Mouse (Mus musculus): ENCODE results near the gene 3110040M04Rik. TPM values are rescaled to one million over a fixed set of nuclear protein-coding genes. Genes with fewer than 3 reads are reported as not detected.

3110040M04Rik gene
- total and polyA plus RNA-seq, 3 experiments, result 0.19 to 0.25 TPM; not detected in 1

GRCm38 (mm10) chr1:151219045-151219444, 15.1 kb downstream of the 3110040M04Rik start:
- H3K27ac ChIP-seq (ENCODE audit: control insufficient read depth, low read depth, low read length), result no peak overlapping the region
- H3K4me3 ChIP-seq (ENCODE audit: control insufficient read depth in 1 of 2, insufficient read depth in 1 of 2, low read depth in 2 of 2, low read length in 2 of 2), result no peak overlapping the region
- peaks cover 0 to 7% of the 10 kb centered on the region in 2 experiments; a peak in 2 of 4 replicates for H3K36me3 ChIP-seq (ENCODE audit: control insufficient read depth in 1 of 2, insufficient read depth in 2 of 2, low read length in 2 of 2)
- no peak overlapping the region for H3K9ac ChIP-seq (ENCODE audit: control insufficient read depth, low read depth, low read length, poor library complexity, severe bottlenecking)
- peaks cover 3 to 8% of the 10 kb centered on the region in 2 experiments; a peak in 2 of 4 replicates for H3K4me1 ChIP-seq (ENCODE audit: control insufficient read depth in 1 of 2, insufficient read depth in 2 of 2, low read length in 2 of 2)
- TF ChIP-seq EP300 (IDR thresholded peaks at IDR 0.05; ENCODE audit: low read depth in 1 of 2, low read length in 2 of 2), result peak in 1 of 2 experiments; percentile 17; a peak in 1 of 4 replicates
- no peak for TF ChIP-seq TBP (IDR thresholded peaks at IDR 0.05; ENCODE audit: low read depth, low read length)
- no peak for TF ChIP-seq BHLHE40 (IDR thresholded peaks at IDR 0.05; ENCODE audit: borderline replicate concordance, low read depth, low read length)
- no peaks in the 10 kb centered on the region for H3K27me3 ChIP-seq (ENCODE audit: control insufficient read depth in 1 of 2, insufficient read depth in 2 of 2, low read length in 2 of 2)
- H3K79me2 ChIP-seq (ENCODE audit: control insufficient read depth, insufficient read depth, low read length, poor library complexity), result no peaks in the 10 kb centered on the region
- DNase-seq (ENCODE audit: low read depth, low spot score), result peak; percentile 69
- no peaks in the 10 kb centered on the region for H3K9me3 ChIP-seq (replicated peaks; ENCODE audit: insufficient read depth, low read length)

- no peak for TF ChIP-seq MYC (IDR thresholded peaks at IDR 0.05; ENCODE audit: low read depth, low read length)
- TF ChIP-seq MYB (IDR thresholded peaks at IDR 0.05; ENCODE audit: low read depth, low read length), result no peak
- no peak for TF ChIP-seq TBP (IDR thresholded peaks at IDR 0.05; ENCODE audit: low read depth, low read length)
- TF ChIP-seq MXI1 (IDR thresholded peaks at IDR 0.05; ENCODE audit: low read depth, low read length), result no peak
- TF ChIP-seq EP300 (IDR thresholded peaks at IDR 0.05; ENCODE audit: low read depth in 1 of 2, low read length in 2 of 2), result no peak
- no peak for TF ChIP-seq SMC3 (IDR thresholded peaks at IDR 0.05; ENCODE audit: low read depth, low read length)
- no peak for TF ChIP-seq JUND (IDR thresholded peaks at IDR 0.05; ENCODE audit: low read depth, low read length)
- TF ChIP-seq ZC3H11A (IDR thresholded peaks at IDR 0.05; ENCODE audit: low read depth, low read length), result no peak
- no peak for TF ChIP-seq MEF2A (IDR thresholded peaks at IDR 0.05; ENCODE audit: extremely low read depth, insufficient replicate concordance, low read depth, low read length, poor library complexity, severe bottlenecking)
- TF ChIP-seq POLR2AphosphoS2 (IDR thresholded peaks at IDR 0.05; ENCODE audit: low read length), result no peak
- no peak for TF ChIP-seq GATA1 (IDR thresholded peaks at IDR 0.05; ENCODE audit: low read depth, low read length)
- no peak for TF ChIP-seq CHD2 (IDR thresholded peaks at IDR 0.05; ENCODE audit: low read length)
- TF ChIP-seq MAX (IDR thresholded peaks at IDR 0.05; ENCODE audit: low read length), result no peak
- no peak for TF ChIP-seq ELF1 (IDR thresholded peaks at IDR 0.05; ENCODE audit: low read depth, low read length)
- no peak for TF ChIP-seq POLR2AphosphoS5 (IDR thresholded peaks at IDR 0.05; ENCODE audit: borderline replicate concordance, low read depth, low read length)
- no peak for TF ChIP-seq USF1 (IDR thresholded peaks at IDR 0.05; ENCODE audit: low read depth, low read length)
- no peak for TF ChIP-seq KAT2A (conservative IDR thresholded peaks at IDR 0.05; ENCODE audit: low read depth, low read length)
- Histone ChIP-seq H3K4me1 (ENCODE audit: control insufficient read depth in 1 of 2, insufficient read depth in 2 of 2, low read length in 2 of 2) (peaks cover 3 to 8% of the 10 kb centered on the region in 2 experiments; a peak in 2 of 4 replicates), H3K9me3 (replicated peaks; ENCODE audit: insufficient read depth, low read length) (no peaks in the 10 kb centered on the region), H3K36me3 (ENCODE audit: control insufficient read depth in 1 of 2, insufficient read depth in 2 of 2, low read length in 2 of 2) (peaks cover 0 to 7% of the 10 kb centered on the region in 2 experiments; a peak in 2 of 4 replicates), H3K27ac (ENCODE audit: control insufficient read depth, low read depth, low read length) (no peak overlapping the region), H3K4me3 (ENCODE audit: control insufficient read depth in 1 of 2, insufficient read depth in 1 of 2, low read depth in 2 of 2, low read length in 2 of 2) (no peak overlapping the region), H3K27me3 (ENCODE audit: control insufficient read depth in 1 of 2, insufficient read depth in 2 of 2, low read length in 2 of 2) (no peaks in the 10 kb centered on the region), H3K9ac (ENCODE audit: control insufficient read depth, low read depth, low read length, poor library complexity, severe bottlenecking) (no peak overlapping the region), H3K79me2 (ENCODE audit: control insufficient read depth, insufficient read depth, low read length, poor library complexity) (no peaks in the 10 kb centered on the region)
- DNase-seq (ENCODE audit: low read depth, low spot score), result no peak
Observed at GRCm38 (mm10) chr1:151220098-151220497, 16.2 kb downstream of the 3110040M04Rik start.

Data from MEL (cell line).